In the genomic region with DNA sequence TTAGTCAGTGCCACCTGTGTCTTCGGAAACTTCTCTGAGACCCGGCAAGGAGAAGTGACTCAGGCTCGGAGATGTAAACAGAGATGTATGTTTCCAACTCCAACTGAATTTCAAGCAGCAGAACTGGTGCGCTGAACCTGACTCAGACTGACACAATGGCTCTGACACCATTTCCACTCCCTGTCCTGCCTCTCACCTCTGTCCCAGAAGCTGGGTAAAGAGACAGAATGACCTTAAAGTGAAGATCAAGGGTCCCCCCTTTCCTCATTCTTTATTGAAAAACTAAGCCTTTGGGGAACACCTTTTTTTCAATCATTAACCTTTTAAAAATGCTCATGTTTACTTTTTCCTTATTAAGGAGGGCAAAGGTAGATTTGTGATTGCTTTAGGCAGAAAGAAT, we compare ENCODE assay signal across 30 mouse cellular contexts.
DNase-seq lines count a peak whose midpoint lies in the region; ATAC-seq and TF ChIP-seq lines count a peak whose summit lies in the region.
"Had no signal": no experiment of that assay in that cellular context is flagged by ENCODE, and none has a peak within 500 bp of the region (broad histone marks: within the 10 kb centered on the region; RNA-seq: fewer than 3 reads in every experiment).

No protein-coding gene starts in this region.

- H3K9me3 ChIP-seq in kidney, embryonic 16.5 days (ENCODE audit: low read length), result no peaks in the 10 kb centered on the region
- H3K9me3 ChIP-seq in stomach, embryonic 14.5 days (ENCODE audit: control insufficient read depth, low read depth, low read length), result no peaks in the 10 kb centered on the region
- H3K9me3 ChIP-seq in forebrain, embryonic 10.5 days, result no peaks in the 10 kb centered on the region
- H3K9me3 ChIP-seq: forebrain, embryonic 12.5 days; hindbrain, embryonic 12.5 days; limb, embryonic 13.5 days; liver, embryonic 15.5 days; neural tube, embryonic 15.5 days had no signal

- H3K27me3 ChIP-seq in kidney, adult 2 months (replicated peaks; ENCODE audit: control insufficient read depth, insufficient read depth, low read length), result no peaks in the 10 kb centered on the region
- no peaks in the 10 kb centered on the region for H3K27me3 ChIP-seq in kidney, embryonic 16.5 days (ENCODE audit: insufficient read depth, low read length)
- H3K27me3 ChIP-seq in stomach, embryonic 14.5 days (ENCODE audit: control insufficient read depth, insufficient read depth, low read length), result no peaks in the 10 kb centered on the region
- no peaks in the 10 kb centered on the region for H3K27me3 ChIP-seq in forebrain, embryonic 10.5 days (ENCODE audit: poor library complexity, severe bottlenecking)
- H3K27me3 ChIP-seq: CH12.LX; forebrain, embryonic 12.5 days; hindbrain, embryonic 12.5 days; limb, embryonic 13.5 days; liver, embryonic 15.5 days; neural tube, embryonic 15.5 days had no signal

- WGBS in kidney, adult 2 months, result 78% methylated on average over 4 of the region's 4 CpGs
- WGBS in kidney, embryonic 16.5 days, result 80% methylated on average over 4 of the region's 4 CpGs
- 59% methylated on average over 4 of the region's 4 CpGs for WGBS in stomach, embryonic 14.5 days
- WGBS in forebrain, embryonic 10.5 days, result 90% methylated on average over 4 of the region's 4 CpGs

- no peak overlapping the region for H3K27ac ChIP-seq in kidney, adult 2 months (ENCODE audit: insufficient read depth, low read depth, low read length)
- H3K27ac ChIP-seq in kidney, embryonic 16.5 days (ENCODE audit: low read length), result no peak overlapping the region
- H3K27ac ChIP-seq in stomach, embryonic 14.5 days (ENCODE audit: low read length), result no peak overlapping the region
- no peak overlapping the region for H3K27ac ChIP-seq in forebrain, embryonic 10.5 days
- H3K27ac ChIP-seq: forebrain, embryonic 12.5 days; hindbrain, embryonic 12.5 days; hindbrain, postnatal 0 days; kidney, postnatal 0 days; limb, embryonic 13.5 days; liver, embryonic 15.5 days; macrophage; neural tube, embryonic 15.5 days had no signal

- H3K36me3 ChIP-seq in kidney, adult 2 months (ENCODE audit: control insufficient read depth, insufficient read depth, low read length), result no peaks in the 10 kb centered on the region
- no peaks in the 10 kb centered on the region for H3K36me3 ChIP-seq in kidney, embryonic 16.5 days (ENCODE audit: insufficient read depth, low read length)
- H3K36me3 ChIP-seq in stomach, embryonic 14.5 days (ENCODE audit: control insufficient read depth, insufficient read depth, low read length), result no peaks in the 10 kb centered on the region
- no peaks in the 10 kb centered on the region for H3K36me3 ChIP-seq in forebrain, embryonic 10.5 days (replicated peaks)
- H3K36me3 ChIP-seq: forebrain, embryonic 12.5 days; hindbrain, embryonic 12.5 days; limb, embryonic 13.5 days; liver, embryonic 15.5 days; neural tube, embryonic 15.5 days had no signal

- H3K4me2 ChIP-seq in kidney, embryonic 16.5 days (replicated peaks; ENCODE audit: low read depth, low read length), result no peak overlapping the region
- H3K4me2 ChIP-seq in stomach, embryonic 14.5 days (replicated peaks; ENCODE audit: low read depth, low read length), result no peak overlapping the region
- H3K4me2 ChIP-seq: forebrain, embryonic 12.5 days; hindbrain, embryonic 12.5 days; limb, embryonic 13.5 days; liver, embryonic 15.5 days; neural tube, embryonic 15.5 days had no signal

- no peak overlapping the region for H3K9ac ChIP-seq in kidney, embryonic 16.5 days (replicated peaks; ENCODE audit: low read length)
- no peak overlapping the region for H3K9ac ChIP-seq in stomach, embryonic 14.5 days (replicated peaks; ENCODE audit: low read depth, low read length)
- H3K9ac ChIP-seq: forebrain, embryonic 12.5 days; hindbrain, embryonic 12.5 days; limb, embryonic 13.5 days; liver, embryonic 15.5 days; neural tube, embryonic 15.5 days had no signal

- no peak for TF ChIP-seq CTCF in kidney, adult 2 months (conservative IDR thresholded peaks at IDR 0.05; ENCODE audit: insufficient read depth, insufficient read length, low read depth, low read length)

- no peak for ATAC-seq in kidney, embryonic 16.5 days (ENCODE audit: low FRiP score, low TSS enrichment)
- peak; percentile 84 for ATAC-seq in stomach, embryonic 14.5 days (ENCODE audit: insufficient number of reproducible peaks, insufficient read depth, low FRiP score, low read depth)
- ATAC-seq: activated CD4-positive, CD25-positive, alpha-beta regulatory T cell, adult 4 months; hindbrain, postnatal 0 days had no signal

- H3K4me1 ChIP-seq in kidney, adult 2 months (ENCODE audit: control insufficient read depth, insufficient read depth, low read length), result peaks cover 3% of the 10 kb centered on the region; the same call in 1 of the 2 replicates
- H3K4me1 ChIP-seq in kidney, embryonic 16.5 days (ENCODE audit: insufficient read depth, low read length), result no peaks in the 10 kb centered on the region
- H3K4me1 ChIP-seq in stomach, embryonic 14.5 days (ENCODE audit: control insufficient read depth, insufficient read depth, low read length), result no peaks in the 10 kb centered on the region
- H3K4me1 ChIP-seq in forebrain, embryonic 10.5 days, result peaks cover 4% of the 10 kb centered on the region
- H3K4me1 ChIP-seq: forebrain, embryonic 12.5 days; hindbrain, embryonic 12.5 days; limb, embryonic 13.5 days; liver, embryonic 15.5 days; neural tube, embryonic 15.5 days had no signal

- H3K4me3 ChIP-seq in kidney, adult 2 months (ENCODE audit: insufficient read depth, low read depth, low read length), result no peak overlapping the region
- H3K4me3 ChIP-seq in kidney, embryonic 16.5 days (ENCODE audit: low read length), result no peak overlapping the region
- no peak overlapping the region for H3K4me3 ChIP-seq in stomach, embryonic 14.5 days (ENCODE audit: low read depth, low read length)
- no peak overlapping the region for H3K4me3 ChIP-seq in forebrain, embryonic 10.5 days
- H3K4me3 ChIP-seq: erythroblast, embryonic 14.5 days; forebrain, embryonic 12.5 days; hindbrain, embryonic 12.5 days; limb, embryonic 13.5 days; liver, embryonic 15.5 days; neural tube, embryonic 15.5 days had no signal

- no peak for TF ChIP-seq POLR2A in kidney, adult 2 months (IDR thresholded peaks at IDR 0.05; ENCODE audit: low read depth, low read length)

- DNase-seq in kidney, adult 2 months, result peak; percentile 2
- peak; percentile 2 to 23 for DNase-seq in urinary bladder, adult 18-20 months (ENCODE audit: low spot score in 2 of 2)
- no peak for DNase-seq in urinary bladder, adult 2 months (ENCODE audit: low spot score)
- DNase-seq in forebrain, embryonic 10.5 days (ENCODE audit: extremely low spot score, low spot score), result no peak
- no peak for DNase-seq in cerebellum, postnatal 36 days
- DNase-seq: adrenal gland, adult 2 months; adrenal gland, postnatal 36 days; cerebellum, adult 18-20 months; cerebellum, postnatal 10 days; gastrocnemius, postnatal 10 days; heart, postnatal 36 days; kidney, adult 18-20 months; kidney, postnatal 4 days; midbrain, embryonic 14.5 days; retina, postnatal 1 day; right cerebral cortex, postnatal 14 days; thymus, postnatal 4 days had no signal

Comparison
In these comparisons a context has a peak if more than half of its experiments do, and no peak if none do; other contexts are left out.
1. DNase-seq: peak in kidney, adult 2 months (single experiment) and urinary bladder, adult 18-20 months (2 of 2); none in urinary bladder, adult 2 months (single experiment), forebrain, embryonic 10.5 days (single experiment) and cerebellum, postnatal 36 days (0 of 2).